Mouse (Mus musculus): ENCODE data around the gene Metap1d.

GRCm38 (mm10) chr2:71547829-71548228 lies 94.8 kb downstream of the Metap1d start:
- TF ChIP-seq CTCF (IDR thresholded peaks at IDR 0.05; ENCODE audit: low read depth, low read length) (peak; percentile 91), POLR2A (IDR thresholded peaks at IDR 0.05; ENCODE audit: extremely low read depth, insufficient read depth, low read length) (no peak)

All from liver, adult 2 months (tissue).